Comparison of ENCODE assay signal across 15 mouse cellular contexts in the genomic region with DNA sequence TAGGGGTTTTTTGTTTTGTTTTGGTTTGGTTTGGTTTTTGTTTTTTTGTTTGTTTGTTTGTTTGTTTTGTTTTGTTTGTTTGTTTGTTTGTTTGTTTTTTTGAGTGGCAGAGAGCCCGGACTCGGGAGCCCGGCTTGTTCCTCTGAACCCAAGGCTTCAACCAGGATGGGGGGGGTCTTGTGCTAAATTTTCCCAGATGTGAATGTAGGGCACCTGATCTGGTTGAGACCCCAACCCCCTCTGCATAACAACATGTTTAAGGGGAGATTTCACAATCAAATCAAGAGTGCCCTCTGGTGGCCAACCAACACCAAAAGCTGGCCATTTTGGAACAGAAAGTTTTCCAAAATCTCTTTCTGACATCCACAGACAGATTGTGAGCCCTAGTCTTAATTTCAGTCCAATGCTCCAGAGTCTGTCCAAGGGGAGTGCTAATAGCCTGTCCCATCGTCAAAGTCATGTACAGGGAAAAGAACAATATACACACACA.
DNase-seq lines count a peak whose midpoint lies in the region; ATAC-seq and TF ChIP-seq lines count a peak whose summit lies in the region.
"Had no signal": no experiment of that assay in that cellular context is flagged by ENCODE, and none has a peak within 500 bp of the region (broad histone marks: within the 10 kb centered on the region; RNA-seq: fewer than 3 reads in every experiment).

No protein-coding gene starts in this region.

- TF ChIP-seq CTCF in intestine, postnatal 0 days (IDR thresholded peaks at IDR 0.05; ENCODE audit: low read depth) = 0 out of 2 replicates have a peak, but pooled peaks have one; percentile 12

- H3K4me2 ChIP-seq in intestine, postnatal 0 days (replicated peaks; ENCODE audit: low read depth) = no peak overlapping the region
- H3K4me2 ChIP-seq in intestine, embryonic 15.5 days (replicated peaks) = no peak overlapping the region
- H3K4me2 ChIP-seq: hindbrain, embryonic 12.5 days; neural tube, embryonic 15.5 days had no signal

- H3K4me1 ChIP-seq in intestine, postnatal 0 days (replicated peaks; ENCODE audit: control insufficient read depth, insufficient read depth, low read length) = no peaks in the 10 kb centered on the region
- H3K4me1 ChIP-seq in intestine, embryonic 15.5 days (replicated peaks) = no peaks in the 10 kb centered on the region
- H3K4me1 ChIP-seq: hindbrain, embryonic 12.5 days; neural tube, embryonic 15.5 days had no signal

- 94% methylated on average over 4 of the region's 4 CpGs for WGBS in intestine, postnatal 0 days
- WGBS in intestine, embryonic 15.5 days = 92% methylated on average over 4 of the region's 4 CpGs

- H3K9ac ChIP-seq in intestine, postnatal 0 days (ENCODE audit: low read depth, low read length) = no peak overlapping the region
- H3K9ac ChIP-seq in intestine, embryonic 15.5 days = no peak overlapping the region
- H3K9ac ChIP-seq: hindbrain, embryonic 12.5 days; liver, embryonic 14.5 days; neural tube, embryonic 15.5 days had no signal

- ATAC-seq in intestine, postnatal 0 days = no peak
- no peak for ATAC-seq in intestine, embryonic 15.5 days

- DNase-seq in adrenal gland, postnatal 14 days = peak; percentile 38
- no peak for DNase-seq in adrenal gland, postnatal 25 days
- DNase-seq in right cerebral cortex, postnatal 14 days = peak; percentile 19
- no peak for DNase-seq in right cerebral cortex, adult 18-20 months
- DNase-seq in retina, postnatal 1 day = peak; percentile 9
- DNase-seq in kidney, adult 18-20 months = no peak
- DNase-seq: B cell, adult 2 months; cerebellum, postnatal 36 days; kidney, postnatal 25 days; spleen, adult 18-20 months had no signal

- no peaks in the 10 kb centered on the region for H3K27me3 ChIP-seq in intestine, postnatal 0 days (replicated peaks; ENCODE audit: control insufficient read depth, insufficient read depth, low read length)
- no peaks in the 10 kb centered on the region for H3K27me3 ChIP-seq in intestine, embryonic 15.5 days (replicated peaks)
- H3K27me3 ChIP-seq: hindbrain, embryonic 12.5 days; neural tube, embryonic 15.5 days had no signal

- no peaks in the 10 kb centered on the region for H3K36me3 ChIP-seq in intestine, postnatal 0 days (ENCODE audit: control insufficient read depth, insufficient read depth)
- no peaks in the 10 kb centered on the region for H3K36me3 ChIP-seq in intestine, embryonic 15.5 days
- H3K36me3 ChIP-seq: hindbrain, embryonic 12.5 days; neural tube, embryonic 15.5 days had no signal

- H3K4me3 ChIP-seq in intestine, postnatal 0 days (ENCODE audit: low read depth, low read length) = no peak overlapping the region
- no peak overlapping the region for H3K4me3 ChIP-seq in intestine, embryonic 15.5 days (replicated peaks)
- H3K4me3 ChIP-seq: hindbrain, embryonic 12.5 days; neural tube, embryonic 15.5 days had no signal

- no peaks in the 10 kb centered on the region for H3K9me3 ChIP-seq in intestine, postnatal 0 days (ENCODE audit: control insufficient read depth)
- no peaks in the 10 kb centered on the region for H3K9me3 ChIP-seq in intestine, embryonic 15.5 days
- H3K9me3 ChIP-seq: hindbrain, embryonic 12.5 days; neural tube, embryonic 15.5 days had no signal

- H3K27ac ChIP-seq in intestine, postnatal 0 days (ENCODE audit: low read depth, low read length) = no peak overlapping the region
- H3K27ac ChIP-seq in intestine, embryonic 15.5 days = no peak overlapping the region
- H3K27ac ChIP-seq: hindbrain, embryonic 12.5 days; liver, embryonic 14.5 days; neural tube, embryonic 15.5 days had no signal

Comparison
In these comparisons a context has a peak if more than half of its experiments do, and no peak if none do; other contexts are left out.
1. DNase-seq: peak in adrenal gland, postnatal 14 days (single experiment), right cerebral cortex, postnatal 14 days (single experiment) and retina, postnatal 1 day (single experiment); none in adrenal gland, postnatal 25 days (single experiment), right cerebral cortex, adult 18-20 months (single experiment) and kidney, adult 18-20 months (single experiment).